Mouse (Mus musculus): ENCODE measurements around the gene Emb. TPM values are rescaled to one million over a fixed set of nuclear protein-coding genes. Genes with fewer than 3 reads are reported as not detected.

Gene Emb
- polyA plus RNA-seq, 2 experiments from 2014 or later: 123 to 124 TPM

- peak; percentile 53 for ATAC-seq
Observed at GRCm38 (mm10) chr13:117220501-117221321, 12.4 kb downstream of the Emb start, which contains the start of gene Gm17509. Gene Gm17509, minus strand, starts transcription at chr13:117221075.

- no peak for ATAC-seq
Observed at GRCm38 (mm10) chr13:117223125-117223524, 14.8 kb downstream of the Emb start.

GRCm38 (mm10) chr13:117224901-117225300 lies 16.6 kb downstream of the Emb start:
- ATAC-seq: no peak

GRCm38 (mm10) chr13:117225561-117225960 lies 17.2 kb downstream of the Emb start:
- no peak for ATAC-seq

GRCm38 (mm10) chr13:117230371-117231110 lies 22.2 kb downstream of the Emb start:
- ATAC-seq: no peak

GRCm38 (mm10) chr13:117233808-117234207 lies 25.5 kb downstream of the Emb start:
- no peak for ATAC-seq

GRCm38 (mm10) chr13:117234486-117234885 lies 26.1 kb downstream of the Emb start:
- ATAC-seq: no peak

- ATAC-seq: peak; percentile 27
Observed at GRCm38 (mm10) chr13:117235530-117236212, 27.3 kb downstream of the Emb start.

GRCm38 (mm10) chr13:117237111-117237510 lies 28.8 kb downstream of the Emb start:
- ATAC-seq: no peak

- peak; percentile 87 for ATAC-seq
Observed at GRCm38 (mm10) chr13:117242063-117242462, 33.7 kb downstream of the Emb start.

GRCm38 (mm10) chr13:117242621-117243020 lies 34.3 kb downstream of the Emb start:
- ATAC-seq: peak; percentile 36

GRCm38 (mm10) chr13:117260704-117261103 lies 52.4 kb downstream of the Emb start:
- ATAC-seq: peak; percentile 86

GRCm38 (mm10) chr13:117266156-117266555 lies 57.8 kb downstream of the Emb start:
- ATAC-seq: no peak

- no peak for ATAC-seq
Observed at GRCm38 (mm10) chr13:117267963-117268362, 59.6 kb downstream of the Emb start.

GRCm38 (mm10) chr13:117284036-117284435 lies 75.7 kb downstream of the Emb start:
- peak; percentile 94 for ATAC-seq

GRCm38 (mm10) chr13:117286939-117287338 lies 78.6 kb downstream of the Emb start:
- peak; percentile 39 for ATAC-seq

- ATAC-seq: no peak
Observed at GRCm38 (mm10) chr13:117287400-117287799, 79.1 kb downstream of the Emb start.

- peak; percentile 80 for ATAC-seq
Observed at GRCm38 (mm10) chr13:117289494-117290270, 81.3 kb downstream of the Emb start.

- peak; percentile 90 for ATAC-seq
Observed at GRCm38 (mm10) chr13:117311446-117312225, 103.3 kb downstream of the Emb start.

Measured in CD4-positive, CD25-positive, alpha-beta regulatory T cell, adult 4 months (primary cell).